Mouse (Mus musculus): ENCODE data around the gene Defa21. TPM values are rescaled to one million over a fixed set of nuclear protein-coding genes. Genes with fewer than 3 reads are reported as not detected.
"Not testable (repeated sequence)": the region's sequence is repeated elsewhere in the genome, so short reads cannot be mapped to it uniquely, and the experiment has no call there.

The Defa21 gene
- polyA plus RNA-seq (2012; rRNA removed): not detected in 2 replicates

DNA sequence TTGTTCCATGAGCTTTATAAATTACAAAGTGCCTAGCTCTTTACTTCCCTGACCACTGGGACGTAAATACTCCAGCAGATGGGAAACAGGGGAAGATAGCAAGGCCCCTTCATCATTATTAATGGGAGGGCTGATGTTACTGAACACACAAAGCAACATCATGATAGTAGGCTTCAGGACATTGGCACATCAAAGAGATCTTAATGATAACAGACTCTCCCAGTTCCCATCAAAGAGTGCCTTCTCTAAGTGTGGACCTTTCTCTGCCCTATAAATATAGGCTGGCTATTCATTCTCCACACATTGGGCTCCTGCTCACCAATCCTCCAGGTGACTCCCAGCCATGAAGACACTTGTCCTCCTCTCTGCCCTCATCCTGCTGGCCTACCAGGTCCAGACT lies at the start of gene Defa21:
TSS of gene Defa21 (plus strand) at position 301 of the 400 bp plus-strand sequence.
- not testable (repeated sequence) for DNase-seq (ENCODE audit: extremely low spot score in 1 of 2, low spot score in 1 of 2)

DNA sequence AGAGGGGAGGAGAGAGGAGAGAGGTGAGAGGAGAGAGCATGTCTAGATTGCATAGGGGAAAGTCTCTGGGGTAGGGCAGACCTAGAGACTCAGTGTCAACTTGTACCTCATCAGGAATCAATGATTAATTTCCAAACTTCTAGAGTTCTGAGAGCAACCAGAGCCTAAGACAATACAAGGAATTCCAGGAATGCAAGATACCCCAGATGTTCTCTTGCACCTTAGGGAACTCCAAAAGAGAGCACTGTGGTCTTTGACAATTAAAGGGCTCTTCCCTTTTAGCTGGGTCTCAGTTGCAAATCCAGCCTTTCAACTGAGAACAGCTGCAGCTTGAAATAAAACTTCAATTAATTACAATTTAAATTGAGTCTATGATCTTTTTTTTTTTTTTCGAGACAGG lies 45.5 kb upstream of the Defa21 start:
- DNase-seq (ENCODE audit: extremely low spot score in 1 of 2, low spot score in 1 of 2): no peak

DNA sequence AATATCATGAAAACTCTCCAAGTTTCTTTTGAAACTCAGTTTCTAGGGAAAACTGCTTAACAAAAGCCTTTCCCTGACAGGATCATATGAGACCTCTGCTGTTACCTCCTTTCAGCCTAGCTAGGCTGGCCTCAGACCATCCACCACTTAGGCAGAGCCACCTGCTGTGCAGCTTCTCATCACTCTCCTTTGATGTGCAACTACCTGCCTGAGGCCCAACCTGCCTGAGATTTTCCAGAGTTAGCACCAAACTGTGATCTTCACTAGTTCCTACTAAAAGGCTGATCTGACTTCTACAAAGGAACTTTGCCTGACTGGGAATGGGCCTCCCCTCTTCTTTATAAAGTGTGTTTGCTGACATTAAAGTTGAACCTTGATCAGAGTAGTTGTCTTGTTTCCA lies 31.3 kb upstream of the Defa21 start:
- DNase-seq (ENCODE audit: extremely low spot score in 1 of 2, low spot score in 1 of 2): not testable (repeated sequence)

DNA sequence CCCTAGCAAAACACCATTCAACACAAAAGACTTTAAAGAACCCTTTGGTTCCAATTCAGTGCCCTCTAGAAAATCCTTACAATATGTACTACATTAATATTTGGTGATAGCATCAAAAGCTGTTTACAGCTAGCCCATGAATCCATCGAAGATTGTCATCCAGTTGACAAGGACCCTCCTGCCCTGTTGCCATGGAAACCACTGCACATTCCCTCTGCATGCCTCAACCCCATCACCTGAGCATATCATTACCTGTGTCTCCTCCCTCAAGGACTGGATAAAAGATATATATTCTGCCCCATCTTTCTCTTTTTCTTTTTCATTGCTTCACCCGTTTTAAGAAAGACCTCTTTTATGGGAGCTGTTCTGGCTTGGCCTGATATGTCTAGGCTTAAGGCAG lies 28.6 kb upstream of the Defa21 start:
- no peak for DNase-seq (ENCODE audit: extremely low spot score in 1 of 2, low spot score in 1 of 2)

DNA sequence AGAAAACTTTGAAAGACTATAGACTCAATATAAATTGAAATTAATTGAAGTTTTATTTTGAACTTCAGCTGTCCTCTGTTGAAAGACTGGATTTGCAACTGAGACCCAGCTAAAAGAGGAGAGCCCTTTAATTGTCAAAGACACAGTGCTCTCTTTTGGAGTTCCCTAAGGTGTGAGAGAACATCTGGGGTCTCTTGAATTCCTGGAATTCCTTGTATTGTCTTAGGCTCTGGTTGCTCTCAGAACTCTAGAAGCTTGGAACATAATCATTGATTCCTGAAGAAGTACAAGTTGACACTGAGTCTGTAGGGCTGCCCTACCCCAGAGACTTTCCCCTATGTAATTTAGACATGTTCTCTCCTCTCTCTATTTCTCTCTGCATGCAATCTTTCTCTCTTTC lies 28.1 kb upstream of the Defa21 start:
- DNase-seq (ENCODE audit: extremely low spot score in 1 of 2, low spot score in 1 of 2): no peak

DNA sequence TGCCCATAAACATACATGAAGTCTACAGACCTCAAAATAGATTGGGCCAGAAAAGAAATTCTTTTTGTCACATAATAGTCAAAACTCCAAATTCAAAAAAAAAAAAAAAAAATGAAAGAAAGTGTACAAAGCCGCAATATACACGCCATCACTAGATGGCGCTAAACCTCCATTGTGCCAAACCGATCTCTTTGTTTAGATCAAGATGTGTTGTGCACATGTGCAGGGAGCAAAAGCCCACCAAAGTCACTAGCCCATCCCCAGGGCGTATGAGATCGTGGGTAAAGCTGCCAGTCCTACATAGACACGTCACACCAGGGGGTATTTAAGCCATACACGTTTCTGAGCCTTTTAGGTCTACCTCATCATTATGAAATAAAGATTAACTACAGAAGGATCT lies 24.2 kb upstream of the Defa21 start:
- peak in 1 of 2 experiments; percentile 7 for DNase-seq (ENCODE audit: extremely low spot score in 1 of 2, low spot score in 1 of 2)

DNA sequence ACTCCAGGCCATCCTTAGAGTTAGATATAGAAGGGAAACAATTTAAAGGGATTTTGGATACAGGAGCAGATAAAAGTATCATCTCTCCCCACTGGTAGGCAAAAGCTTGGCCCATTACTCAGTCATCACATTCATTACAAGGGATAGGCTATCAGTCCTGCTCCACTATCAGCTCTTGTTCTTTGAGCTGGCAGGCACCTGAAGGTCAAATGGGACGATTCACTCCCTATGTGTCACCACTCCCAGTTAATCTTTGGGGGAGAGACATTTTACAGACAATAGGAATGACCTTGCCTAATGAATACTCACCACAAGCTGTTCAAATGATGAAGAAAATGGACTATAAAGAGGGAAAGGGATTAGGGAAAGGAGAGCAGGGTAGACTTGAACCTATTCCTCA lies 18.5 kb upstream of the Defa21 start:
- DNase-seq (ENCODE audit: extremely low spot score in 1 of 2, low spot score in 1 of 2): no peak

DNA sequence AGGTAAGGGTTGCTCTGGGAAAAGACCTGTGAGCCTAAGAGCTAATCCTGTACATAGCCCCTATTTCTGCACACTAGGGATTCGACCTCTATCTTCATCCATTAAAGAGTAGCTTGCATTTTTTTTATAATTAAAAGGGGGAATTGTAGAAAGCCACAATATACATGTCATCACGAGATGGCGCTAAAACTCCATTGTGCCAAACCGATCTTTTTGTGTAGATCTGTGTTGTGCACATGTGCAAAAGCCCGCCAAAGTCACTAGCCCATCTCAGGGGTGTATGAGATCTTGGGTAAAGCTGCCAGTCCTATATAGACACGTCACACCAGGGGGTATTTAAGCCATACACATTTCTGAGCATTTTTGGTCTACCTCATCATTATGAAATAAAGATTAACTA lies 16.8 kb upstream of the Defa21 start:
- DNase-seq (ENCODE audit: extremely low spot score in 1 of 2, low spot score in 1 of 2): peak in 1 of 2 experiments; percentile 17

DNA sequence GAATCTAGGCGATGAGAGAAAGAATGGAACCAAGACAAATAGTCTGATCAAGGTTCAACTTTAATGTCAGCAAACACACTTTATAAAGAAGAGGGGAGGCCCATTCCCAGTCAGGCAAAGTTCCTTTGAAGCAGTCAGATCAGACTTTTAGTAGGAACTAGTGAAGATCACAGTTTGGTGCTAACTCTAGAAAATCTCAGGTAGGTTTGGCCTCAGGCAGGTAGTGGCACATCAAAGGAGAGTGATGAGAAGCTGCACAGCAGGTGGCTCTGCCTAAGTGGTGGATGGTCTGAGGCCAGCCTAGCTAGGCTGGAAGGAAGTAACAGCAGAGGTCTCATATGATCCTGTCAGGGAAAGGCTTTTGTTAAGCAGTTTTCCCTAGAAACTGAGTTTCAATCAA lies 14.8 kb upstream of the Defa21 start:
- not testable (repeated sequence) for DNase-seq (ENCODE audit: extremely low spot score in 1 of 2, low spot score in 1 of 2)

DNA sequence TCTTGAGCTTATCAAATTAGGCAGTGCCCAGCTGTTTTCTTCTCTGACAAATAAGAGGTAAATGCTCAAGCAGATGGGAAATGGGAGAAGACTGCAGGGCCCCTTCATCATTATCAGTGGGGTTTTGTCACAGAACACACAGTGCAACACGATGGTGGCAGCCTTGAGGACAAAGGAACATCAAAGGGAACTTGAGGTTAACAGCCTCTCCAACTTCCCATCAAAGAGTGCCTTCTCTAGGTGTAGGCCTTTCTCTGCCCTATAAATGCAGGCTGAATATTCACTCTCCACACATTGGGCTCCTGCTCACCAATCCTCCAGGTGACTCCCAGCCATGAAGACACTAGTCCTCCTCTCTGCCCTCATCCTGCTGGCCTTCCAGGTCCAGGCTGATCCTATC lies 29.4 kb downstream of the Defa21 start, which contains the start of gene Defa23:
TSS of gene Defa23 (plus strand) at position 301 of the 400 bp plus-strand sequence.
- DNase-seq (ENCODE audit: extremely low spot score in 1 of 2, low spot score in 1 of 2): not testable (repeated sequence)

DNA sequence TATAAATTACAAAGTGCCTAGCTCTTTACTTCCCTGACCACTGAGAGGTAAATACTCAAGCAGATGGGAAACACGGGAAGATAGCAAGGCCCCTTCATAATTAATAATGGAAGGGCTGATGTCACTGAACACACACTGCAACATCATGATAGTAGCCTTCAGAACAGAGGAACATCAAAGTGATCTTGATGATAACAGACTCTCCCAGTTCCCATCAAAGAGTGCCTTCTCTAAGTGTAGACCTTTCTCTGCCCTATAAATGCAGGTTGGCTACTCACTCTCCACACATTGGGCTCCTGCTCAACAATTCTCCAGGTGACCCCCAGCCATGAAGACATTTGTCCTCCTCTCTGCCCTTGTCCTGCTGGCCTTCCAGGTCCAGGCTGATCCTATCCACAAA lies 39.4 kb downstream of the Defa21 start, which contains the start of gene Defa35:
TSS of gene Defa35 (plus strand) at position 301 of the 400 bp plus-strand sequence.
- not testable (repeated sequence) for DNase-seq (ENCODE audit: extremely low spot score in 1 of 2, low spot score in 1 of 2)

Other genes starting within 250 kb of the Defa21 start
- gene Defb33, start 132.9 kb upstream of the Defa21 start, polyA plus RNA-seq (2012; rRNA removed): not detected in 2 replicates
- gene Gm15056, start 122.9 kb upstream of the Defa21 start, polyA plus RNA-seq (2012; rRNA removed): not detected in 2 replicates
- gene Gm6040, start 103.5 kb upstream of the Defa21 start, polyA plus RNA-seq (2012; rRNA removed): not detected in 2 replicates
- not detected in 2 replicates for gene AY761185, start 80.8 kb upstream of the Defa21 start, polyA plus RNA-seq (2012; rRNA removed)
- not detected in 2 replicates for gene Defa23, start 29.5 kb downstream of the Defa21 start, polyA plus RNA-seq (2012; rRNA removed)
- not detected in 2 replicates for gene Defa35, start 39.5 kb downstream of the Defa21 start, polyA plus RNA-seq (2012; rRNA removed)
- not detected in 2 replicates for gene Defa25, start 58.9 kb downstream of the Defa21 start, polyA plus RNA-seq (2012; rRNA removed)
- gene Gm14851, start 70.5 kb downstream of the Defa21 start, polyA plus RNA-seq (2012; rRNA removed): not detected in 2 replicates
- gene Defa30, start 109.1 kb downstream of the Defa21 start, polyA plus RNA-seq (2012; rRNA removed): not detected in 2 replicates
- not detected in 2 replicates for gene Defa22, start 136.7 kb downstream of the Defa21 start, polyA plus RNA-seq (2012; rRNA removed)
- gene Defa31, start 166.1 kb downstream of the Defa21 start, polyA plus RNA-seq (2012; rRNA removed): not detected in 2 replicates
- gene Gm15293, start 176.0 kb downstream of the Defa21 start, polyA plus RNA-seq (2012; rRNA removed): not detected in 2 replicates
- gene Gm15292, start 224.2 kb downstream of the Defa21 start, polyA plus RNA-seq (2012; rRNA removed): not detected in 2 replicates